Mouse (Mus musculus): ENCODE measurements around the gene Rpusd1. TPM values are rescaled to one million over a fixed set of nuclear protein-coding genes. Genes with fewer than 3 reads are reported as not detected.

Rpusd1 gene
- 82.3 and 86.0 TPM in 2 replicates for polyA plus RNA-seq (2012; rRNA removed)

DNA sequence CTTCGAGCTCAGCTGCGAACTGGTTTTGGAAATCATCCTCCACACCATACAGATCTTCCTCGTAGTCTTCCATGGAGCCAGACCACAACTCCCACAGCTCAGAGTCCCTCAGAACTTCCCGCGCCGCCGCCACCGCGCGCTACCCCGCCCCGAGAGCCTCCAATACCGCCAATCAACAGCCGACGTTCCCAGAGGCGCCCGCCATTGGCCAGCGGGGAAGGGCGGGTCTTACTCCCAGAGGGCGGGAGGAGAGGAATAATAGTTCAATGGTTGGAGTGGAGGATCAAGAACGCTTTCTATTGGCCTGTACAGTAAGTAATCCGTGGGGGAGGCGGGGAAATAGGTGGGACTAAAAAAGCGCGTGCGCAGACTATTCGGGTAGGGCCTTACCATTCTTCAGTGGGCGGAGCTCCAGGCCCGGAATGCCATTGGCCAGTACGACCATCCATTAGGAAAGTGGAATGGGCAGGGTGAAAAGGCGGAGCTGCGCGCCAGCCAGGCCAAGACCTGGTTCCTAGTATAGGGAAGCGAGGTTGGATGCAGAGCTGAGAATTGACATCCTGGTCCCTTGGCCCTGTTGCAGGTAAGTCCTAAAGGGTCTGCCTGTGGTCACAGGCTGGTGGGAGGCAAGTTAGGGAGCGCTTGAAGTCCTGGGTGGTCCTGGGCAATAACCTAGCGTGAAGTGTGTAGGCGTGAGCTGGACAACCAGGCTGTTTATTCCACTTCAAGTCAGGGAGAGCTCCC lies at the start of gene Rpusd1, which contains the start of gene Chtf18:
Gene Rpusd1 (plus strand): TSS at position 406 of the 744 bp plus-strand sequence.
Gene Chtf18 (minus strand): TSS at position 155 of the 744 bp plus-strand sequence.

DNA sequence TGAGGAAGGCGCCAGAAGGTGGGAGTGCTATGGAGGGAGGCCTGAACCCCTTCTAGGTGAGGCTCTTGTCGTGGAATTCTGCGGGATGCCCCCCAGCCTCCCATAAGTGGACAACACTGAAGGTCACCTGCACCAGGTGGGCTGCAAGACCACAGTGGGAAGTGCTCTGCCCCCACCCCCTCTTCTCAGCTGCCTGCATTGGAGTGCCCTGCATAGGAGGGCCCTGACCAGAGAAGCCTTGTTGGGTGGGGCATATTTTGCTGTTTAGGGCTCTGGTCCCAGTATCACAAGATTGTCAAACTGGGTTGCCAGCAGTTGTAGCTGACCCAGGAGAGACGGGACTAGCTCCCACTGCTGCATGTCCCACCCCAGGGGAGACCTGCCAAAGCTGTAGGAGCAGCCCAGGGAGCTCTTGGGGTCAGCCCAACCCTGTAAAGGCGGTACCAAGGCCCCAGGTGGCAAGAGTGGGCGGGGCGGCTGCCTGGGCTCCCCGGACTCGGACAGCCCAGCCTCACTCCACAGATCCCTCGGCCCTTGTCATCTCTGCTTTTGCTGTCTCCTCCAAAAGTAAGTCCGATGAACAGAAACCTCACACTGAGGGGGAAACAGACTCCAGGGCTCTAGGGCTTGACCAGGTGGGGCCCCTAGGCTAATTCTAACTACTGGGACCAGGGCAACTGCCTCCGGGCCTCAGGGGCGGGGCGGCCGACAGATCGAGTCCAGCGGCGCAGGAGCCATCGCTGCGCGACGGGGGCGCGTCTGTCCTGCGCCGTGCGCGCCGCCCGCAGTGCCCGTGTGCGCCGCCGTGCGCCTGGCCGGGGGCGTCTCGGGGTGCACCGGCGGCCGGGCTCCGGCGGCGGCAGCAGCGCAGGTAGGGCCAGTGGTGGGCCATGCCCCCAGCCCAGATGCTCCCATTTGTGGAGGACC lies 10.5 kb upstream of the Rpusd1 start, which contains the start of gene Gng13:
Gene Gng13 (plus strand): TSS at position 461 of the 927 bp plus-strand sequence.

DNA sequence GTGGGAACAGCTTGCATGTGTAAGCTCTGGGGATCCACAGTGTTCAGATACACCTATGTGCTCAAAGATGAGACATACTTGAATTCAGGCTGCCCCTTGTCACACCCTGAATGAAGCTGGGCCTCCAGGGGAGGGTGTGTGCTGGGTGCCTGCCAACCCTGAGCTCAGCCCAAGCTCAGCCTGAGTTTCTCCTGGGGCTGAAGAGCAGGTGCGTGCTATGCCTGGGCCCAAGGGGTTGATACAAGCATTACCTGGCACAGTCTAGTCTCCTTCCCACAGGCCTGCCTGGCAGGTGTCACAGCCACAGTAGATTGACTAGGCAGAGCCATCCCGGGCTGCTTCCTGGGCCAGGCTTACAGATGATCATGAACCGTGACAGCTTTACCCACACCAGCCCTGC lies 8.3 kb downstream of the Rpusd1 start, which contains the start of gene Mslnl:
Gene Mslnl (plus strand): TSS at position 298 of the 400 bp plus-strand sequence.

GRCm38 (mm10) chr17:25754241-25754640 lies 26.8 kb downstream of the Rpusd1 start, which contains the start of gene Msln:
TSS of gene Msln (minus strand) at chr17:25754378.

GRCm38 (mm10) chr17:25773549-25774120 lies 46.2 kb downstream of the Rpusd1 start, which contains the start of gene Narfl:
TSS of gene Narfl (plus strand) at chr17:25773776.

Other genes starting within 250 kb of the Rpusd1 start
- gene Sstr5, start 230.4 kb upstream of the Rpusd1 start, polyA plus RNA-seq (2012; rRNA removed) = not detected in 2 replicates
- 4.4 and 5.8 TPM in 2 replicates for gene Sox8, start 157.0 kb upstream of the Rpusd1 start, polyA plus RNA-seq (2012; rRNA removed)
- gene Lmf1, start 148.6 kb upstream of the Rpusd1 start, polyA plus RNA-seq (2012; rRNA removed) = 22.7 and 27.2 TPM in 2 replicates
- gene Gng13, start 10.5 kb upstream of the Rpusd1 start, polyA plus RNA-seq (2012; rRNA removed) = 2.7 and 3.5 TPM in 2 replicates
- 12.0 and 22.1 TPM in 2 replicates for gene Chtf18, start 251 bp upstream of the Rpusd1 start, polyA plus RNA-seq (2012; rRNA removed)
- gene Mslnl, start 8.4 kb downstream of the Rpusd1 start, polyA plus RNA-seq (2012; rRNA removed) = 0.94 and 1.2 TPM in 2 replicates
- 33.2 and 39.7 TPM in 2 replicates for gene Msln, start 26.7 kb downstream of the Rpusd1 start, polyA plus RNA-seq (2012; rRNA removed)
- gene Narfl, start 46.1 kb downstream of the Rpusd1 start, polyA plus RNA-seq (2012; rRNA removed) = 24.6 and 29.5 TPM in 2 replicates
- gene Haghl, start 58.0 kb downstream of the Rpusd1 start, polyA plus RNA-seq (2012; rRNA removed) = 86.4 and 90.9 TPM in 2 replicates
- 17.5 and 18.6 TPM in 2 replicates for gene Ccdc78, start 58.9 kb downstream of the Rpusd1 start, polyA plus RNA-seq (2012; rRNA removed)
- gene Fam173a, start 65.2 kb downstream of the Rpusd1 start, polyA plus RNA-seq (2012; rRNA removed) = 159 and 201 TPM in 2 replicates
- gene AC134908.4, start 68.0 kb downstream of the Rpusd1 start, polyA plus RNA-seq (2012; rRNA removed) = 2.5 TPM in 1 of 2 replicates, not detected in the other
- 100 and 135 TPM in 2 replicates for gene Metrn, start 69.5 kb downstream of the Rpusd1 start, polyA plus RNA-seq (2012; rRNA removed)
- gene Fbxl16, start 81.4 kb downstream of the Rpusd1 start, polyA plus RNA-seq (2012; rRNA removed) = 5.4 and 6.6 TPM in 2 replicates
- gene Wdr24, start 96.0 kb downstream of the Rpusd1 start, polyA plus RNA-seq (2012; rRNA removed) = 58.5 and 62.1 TPM in 2 replicates
- gene Jmjd8, start 101.2 kb downstream of the Rpusd1 start, polyA plus RNA-seq (2012; rRNA removed) = 68.4 and 97.3 TPM in 2 replicates
- 198 and 215 TPM in 2 replicates for gene Stub1, start 105.7 kb downstream of the Rpusd1 start, polyA plus RNA-seq (2012; rRNA removed)
- 62.2 and 86.4 TPM in 2 replicates for gene Rhbdl1, start 109.6 kb downstream of the Rpusd1 start, polyA plus RNA-seq (2012; rRNA removed)
- 92.8 and 93.1 TPM in 2 replicates for gene Gm20683, start 114.1 kb downstream of the Rpusd1 start, polyA plus RNA-seq (2012; rRNA removed)
- 128 and 135 TPM in 2 replicates for gene Rhot2, start 117.2 kb downstream of the Rpusd1 start, polyA plus RNA-seq (2012; rRNA removed)
- gene Wdr90, start 133.8 kb downstream of the Rpusd1 start, polyA plus RNA-seq (2012; rRNA removed) = 96.6 and 108 TPM in 2 replicates
- 280 and 319 TPM in 2 replicates for gene Mcrip2, start 141.1 kb downstream of the Rpusd1 start, polyA plus RNA-seq (2012; rRNA removed)
- gene Mettl26, start 147.4 kb downstream of the Rpusd1 start, polyA plus RNA-seq (2012; rRNA removed) = 252 TPM in 2 replicates
- gene Wfikkn1, start 153.2 kb downstream of the Rpusd1 start, polyA plus RNA-seq (2012; rRNA removed) = 2.3 and 3.1 TPM in 2 replicates
- gene Rab40c, start 192.1 kb downstream of the Rpusd1 start, polyA plus RNA-seq (2012; rRNA removed) = 55.7 and 59.0 TPM in 2 replicates
- 167 and 173 TPM in 2 replicates for gene Pigq, start 217.3 kb downstream of the Rpusd1 start, polyA plus RNA-seq (2012; rRNA removed)
- gene Nhlrc4, start 217.3 kb downstream of the Rpusd1 start, polyA plus RNA-seq (2012; rRNA removed) = 30.0 and 56.2 TPM in 2 replicates
- gene A930017K11Rik, start 224.9 kb downstream of the Rpusd1 start, polyA plus RNA-seq (2012; rRNA removed) = 0.11 and 0.17 TPM in 2 replicates